Mouse (Mus musculus) embryonic facial prominence, embryonic 14.5 days (tissue): ENCODE measurements around the gene Fam198b. TPM values are rescaled to one million over a fixed set of nuclear protein-coding genes. Genes with fewer than 3 reads are reported as not detected.

Source experiments
- ATAC-seq: fragments of 200-750 bp; cut with Nextera tagmentation; 2 replicates; pipeline ENCODE4 v1.8.0; 2017; ENCODE audit warnings: low read depth, moderate number of reproducible peaks, moderate TSS enrichment
- DNase-seq: peaks from one replicate; pipeline ENCODE4 v3.0.0-alpha.2; 2015; ENCODE audit warnings: low spot score
- H3K27ac ChIP-seq: fragments of 300-500 bp; sonication (generic); replicated peaks from 2 replicates; pipeline ENCODE4 v1.5.1; 2014; ENCODE audit warnings: low read depth, mild to moderate bottlenecking, low read length, moderate library complexity
- H3K27me3 ChIP-seq: fragments of 300-500 bp; sonication (generic); replicated peaks from 2 replicates; pipeline ENCODE4 v1.6.1; 2014; ENCODE audit warnings: low read length; ENCODE audit not compliant: control insufficient read depth, insufficient read depth
- H3K36me3 ChIP-seq: fragments of 300-500 bp; sonication (generic); 2 replicates; pipeline ENCODE4 v1.6.1; 2014; ENCODE audit warnings: low read length, mixed read lengths; ENCODE audit not compliant: control insufficient read depth, insufficient read depth
- H3K4me1 ChIP-seq: fragments of 300-500 bp; sonication (generic); 2 replicates; pipeline ENCODE4 v1.6.1; 2014; ENCODE audit warnings: antibody characterized with exemption, low read length; ENCODE audit not compliant: control insufficient read depth, insufficient read depth
- H3K4me2 ChIP-seq: fragments of 300-500 bp; sonication (generic); 2 replicates; pipeline ENCODE4 v1.6.1; 2014; ENCODE audit warnings: low read depth, mild to moderate bottlenecking, low read length, moderate library complexity, mixed read lengths
- H3K4me3 ChIP-seq: fragments of 300-500 bp; sonication (generic); 2 replicates; pipeline ENCODE4 v1.5.1; 2014; ENCODE audit warnings: low read depth, mild to moderate bottlenecking, low read length
- H3K9ac ChIP-seq: fragments of 300-500 bp; sonication (generic); 2 replicates; pipeline ENCODE4 v1.6.1; 2014; ENCODE audit warnings: low read depth, mild to moderate bottlenecking, low read length, moderate library complexity, mixed read lengths
- H3K9me3 ChIP-seq: fragments of 300-500 bp; sonication (generic); 2 replicates; pipeline ENCODE4 v1.6.1; 2016; ENCODE audit warnings: low read length; ENCODE audit not compliant: control insufficient read depth
- WGBS: fragments of 180-500 bp; shearing (Covaris S2); extraction: QIAGEN DNeasy Blood & Tissue Kit; methylation state at CpG from one replicate; pipeline ENCODE4 v1.1.7; 2014; 5-methylcytosine and 5-hydroxymethylcytosine counted together
- polyA plus RNA-seq: library from polyadenylated mRNA; unstranded; fragments of >200 nt; fragmentation: Nextera tagmentation; extraction: Ambion mirVana; gene quantifications from 2 replicates; pipeline ENCODE4 v1.2.1, GENCODE M21; 2014

Gene Fam198b
- polyA plus RNA-seq, result 9.3 and 9.4 TPM in 2 replicates

DNA sequence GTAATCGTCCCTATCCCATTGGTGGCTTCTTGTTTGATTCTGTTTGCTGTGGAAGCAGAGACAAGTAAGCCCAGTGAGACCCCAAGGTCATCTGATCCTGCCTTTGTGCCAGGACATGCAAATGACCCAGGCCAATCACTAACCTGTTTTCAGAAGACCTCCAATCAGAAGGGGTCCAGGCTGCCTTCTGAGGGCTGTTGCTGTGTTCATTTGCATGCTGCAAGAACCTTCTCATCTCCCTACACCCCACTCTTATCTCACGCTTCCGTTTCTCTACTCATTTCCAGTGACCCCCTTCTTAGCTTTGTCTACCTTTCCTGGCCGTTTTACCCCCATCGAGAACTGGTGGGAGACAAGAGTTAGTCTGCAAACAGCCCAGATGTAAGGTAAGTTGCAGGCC lies at the start of gene Fam198b:
Gene Fam198b (plus strand): TSS at position 229 of the 400 bp plus-strand sequence.
- H3K27me3 ChIP-seq, result no peaks in the 10 kb centered on the region
- H3K9me3 ChIP-seq, result no peaks in the 10 kb centered on the region
- no peaks in the 10 kb centered on the region for H3K36me3 ChIP-seq
- DNase-seq, result no peak
- peak within 1 kb of the TSS; percentile 44; the same call in 1 of the 2 replicates for H3K27ac ChIP-seq
- 58% methylated on average over 5 of the region's 5 CpGs for WGBS
- peaks cover 4% of the 10 kb centered on the region; the same call in 1 of the 2 replicates for H3K4me1 ChIP-seq
- no peak for ATAC-seq
- peak within 1 kb of the TSS; percentile 28 for H3K4me3 ChIP-seq
- H3K9ac ChIP-seq, result peak within 1 kb of the TSS; percentile 42; the same call in 1 of the 2 replicates
- H3K4me2 ChIP-seq, result peak within 1 kb of the TSS; percentile 50

DNA sequence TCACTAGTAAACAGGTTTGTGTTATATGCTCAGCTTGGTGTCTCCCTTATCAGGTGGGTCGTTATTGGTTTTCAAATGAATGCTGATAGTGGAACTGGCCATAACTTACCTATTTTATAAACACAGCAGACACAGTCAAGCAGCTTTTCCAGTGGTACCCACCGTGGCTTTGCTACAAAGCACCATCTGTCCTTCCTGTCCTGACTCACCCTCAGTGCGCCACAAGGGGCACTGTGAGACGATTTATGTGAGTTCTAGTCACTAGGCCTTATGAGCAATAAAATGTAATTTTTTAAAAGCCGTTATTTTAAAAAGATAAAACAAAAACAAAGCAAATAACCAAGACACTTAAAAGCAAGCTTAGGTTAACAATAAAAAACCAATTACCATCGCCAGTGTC lies 45.6 kb upstream of the Fam198b start:
- no peaks in the 10 kb centered on the region for H3K27me3 ChIP-seq
- H3K9ac ChIP-seq, result no peak overlapping the region
- no peaks in the 10 kb centered on the region for H3K9me3 ChIP-seq
- ATAC-seq (no peak), DNase-seq (no peak)
- no peaks in the 10 kb centered on the region for H3K36me3 ChIP-seq
- no peak overlapping the region for H3K4me2 ChIP-seq
- 54% methylated on average over 6 of the region's 6 CpGs for WGBS
- no peak overlapping the region for H3K27ac ChIP-seq
- H3K4me3 ChIP-seq, result no peak overlapping the region
- H3K4me1 ChIP-seq, result peaks cover 4% of the 10 kb centered on the region

DNA sequence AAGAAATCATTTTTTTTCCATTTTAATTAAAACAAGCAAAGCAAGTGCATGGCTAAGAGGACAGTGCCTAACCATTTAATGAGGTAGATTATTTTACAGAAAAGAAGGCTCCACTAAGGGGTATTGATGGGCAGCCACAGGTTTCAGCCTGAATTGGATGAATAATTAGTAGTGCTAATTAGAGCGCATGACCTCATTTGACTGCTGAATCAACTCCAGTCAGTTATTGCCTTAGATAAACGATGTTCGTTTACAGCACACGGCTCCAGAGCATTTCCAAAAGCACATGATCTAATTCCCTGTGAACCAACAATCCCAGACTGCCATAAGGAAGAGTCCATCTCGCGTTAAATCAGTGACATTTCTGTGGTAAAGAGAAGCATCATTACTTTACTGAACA lies 42.9 kb upstream of the Fam198b start:
- H3K4me3 ChIP-seq, result peak overlapping the region; percentile 57

DNA sequence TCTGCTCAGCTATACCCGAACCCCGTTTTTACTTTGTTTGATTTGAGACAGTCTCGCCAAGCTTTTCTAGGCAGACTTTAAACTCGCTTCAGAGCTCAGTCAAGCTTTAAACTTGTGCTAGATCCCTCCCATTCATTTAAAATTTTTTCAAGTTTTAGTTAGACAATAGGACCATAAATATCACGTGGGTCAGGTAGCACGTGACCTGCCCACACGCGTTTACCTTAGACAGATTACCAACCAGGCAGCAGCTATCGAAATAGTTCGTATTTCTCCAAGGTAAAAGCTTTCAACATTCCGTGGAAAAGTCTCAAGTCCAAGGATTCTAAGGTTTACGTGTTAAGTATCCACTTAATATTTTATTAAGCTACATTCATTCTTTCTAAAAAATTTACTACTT lies 42.2 kb upstream of the Fam198b start:
- peak overlapping the region; percentile 69 for H3K4me2 ChIP-seq
- 4% methylated on average over 12 of the region's 12 CpGs for WGBS
- H3K36me3 ChIP-seq, result no peaks in the 10 kb centered on the region
- H3K27ac ChIP-seq, result peak overlapping the region; percentile 63
- DNase-seq, result peak; percentile 94
- no peaks in the 10 kb centered on the region for H3K27me3 ChIP-seq
- H3K4me3 ChIP-seq, result peak overlapping the region; percentile 57
- H3K9me3 ChIP-seq, result no peaks in the 10 kb centered on the region
- peak; percentile 80 for ATAC-seq
- H3K4me1 ChIP-seq, result peaks cover 4% of the 10 kb centered on the region
- H3K9ac ChIP-seq, result peak overlapping the region; percentile 72; the same call in 1 of the 2 replicates

More for the DNA sequence above, 42.9 kb upstream of the Fam198b start:
- Histone ChIP-seq H3K27ac (no peak overlapping the region), H3K36me3 (no peaks in the 10 kb centered on the region), H3K9me3 (no peaks in the 10 kb centered on the region), H3K4me1 (peaks cover 4% of the 10 kb centered on the region), H3K9ac (no peak overlapping the region), H3K4me2 (peak overlapping the region; percentile 69), H3K27me3 (no peaks in the 10 kb centered on the region)
- no peak for ATAC-seq
- DNase-seq, result no peak
- WGBS, result 76% methylated on average over 6 of the region's 6 CpGs

DNA sequence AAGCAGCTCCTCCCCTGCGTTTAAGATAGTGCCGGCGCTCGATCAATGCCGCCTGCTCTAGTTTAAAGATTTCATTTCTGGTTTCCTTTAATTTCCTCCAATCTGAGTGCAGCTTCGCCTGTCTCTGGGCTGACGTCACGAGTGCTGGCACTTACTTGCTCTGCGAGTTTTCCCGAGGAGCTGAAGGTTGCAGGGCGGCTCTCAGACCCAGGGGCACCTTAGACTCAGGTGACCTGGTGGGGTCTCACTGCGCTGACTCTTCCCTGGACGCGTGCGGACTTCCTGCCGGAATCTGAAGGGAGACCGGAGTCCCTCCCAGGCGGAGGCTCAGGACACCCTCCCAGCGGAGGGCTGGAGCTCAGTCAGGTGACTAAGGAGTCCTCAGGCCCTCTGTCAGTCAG lies 41.7 kb upstream of the Fam198b start:
- 0% methylated on average over 19 of the region's 19 CpGs for WGBS
- Histone ChIP-seq H3K4me1 (peaks cover 4% of the 10 kb centered on the region), H3K4me2 (peak overlapping the region; percentile 69), H3K27ac (peak overlapping the region; percentile 63), H3K36me3 (no peaks in the 10 kb centered on the region), H3K9me3 (no peaks in the 10 kb centered on the region), H3K4me3 (peak overlapping the region; percentile 57), H3K27me3 (no peaks in the 10 kb centered on the region), H3K9ac (peak overlapping the region; percentile 72)
- ATAC-seq (peak; percentile 94), DNase-seq (peak; percentile 91)

DNA sequence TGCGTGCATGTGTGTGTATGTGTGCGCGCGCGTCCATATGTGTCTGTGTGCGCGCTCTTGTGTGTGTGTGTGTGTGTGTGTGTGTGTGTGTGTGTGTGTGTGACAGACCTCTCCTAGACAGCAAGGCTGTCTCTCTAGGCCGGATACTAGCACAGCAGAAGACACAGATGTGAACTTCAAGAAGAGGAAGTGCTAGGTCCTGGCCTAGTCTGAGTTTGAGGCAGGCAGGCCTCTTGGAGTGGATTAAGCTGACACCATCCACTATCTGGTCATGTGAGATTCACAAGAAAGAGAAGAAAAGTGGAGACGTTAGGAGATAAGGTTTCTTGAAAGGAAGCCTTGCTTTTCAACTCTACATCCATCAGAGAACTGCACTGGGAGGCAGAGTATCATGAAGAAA lies 40.3 kb upstream of the Fam198b start:
- no peak overlapping the region for H3K27ac ChIP-seq
- no peak for ATAC-seq

DNA sequence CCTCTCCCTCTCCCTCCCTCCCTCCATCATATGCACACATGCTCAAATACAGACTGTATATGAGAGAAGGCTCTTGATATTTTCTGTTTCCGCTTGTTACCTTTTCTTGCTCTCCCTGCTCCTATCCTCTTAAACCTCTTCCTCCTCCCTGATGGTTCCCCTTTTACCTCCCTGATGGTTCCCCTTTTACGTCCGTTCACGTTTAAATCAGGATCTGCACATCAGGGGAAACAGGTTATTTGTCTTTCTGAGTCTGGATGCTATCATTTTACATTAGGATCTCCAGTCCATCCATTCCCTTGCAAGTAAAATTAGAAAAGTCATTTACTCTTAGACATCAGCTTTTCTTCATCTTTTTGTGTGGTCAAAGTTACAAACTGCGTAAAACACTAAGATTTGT lies 37.7 kb upstream of the Fam198b start:
- ATAC-seq, result no peak
- no peaks in the 10 kb centered on the region for H3K27me3 ChIP-seq
- WGBS, result 63% methylated on average over 5 of the region's 5 CpGs
- H3K9ac ChIP-seq, result no peak overlapping the region
- no peak overlapping the region for H3K27ac ChIP-seq
- DNase-seq, result no peak
- no peak overlapping the region for H3K4me2 ChIP-seq
- H3K9me3 ChIP-seq, result no peaks in the 10 kb centered on the region
- H3K4me1 ChIP-seq, result peaks cover 2% of the 10 kb centered on the region
- H3K36me3 ChIP-seq, result no peaks in the 10 kb centered on the region
- H3K4me3 ChIP-seq, result no peak overlapping the region

More for the DNA sequence above, 40.3 kb upstream of the Fam198b start:
- H3K36me3 ChIP-seq, result no peaks in the 10 kb centered on the region
- no peak overlapping the region for H3K4me3 ChIP-seq
- H3K9ac ChIP-seq, result no peak overlapping the region
- no peaks in the 10 kb centered on the region for H3K27me3 ChIP-seq
- peaks cover 4% of the 10 kb centered on the region for H3K4me1 ChIP-seq
- 91% methylated on average over 9 of the region's 9 CpGs for WGBS
- no peak overlapping the region for H3K4me2 ChIP-seq
- DNase-seq, result no peak
- H3K9me3 ChIP-seq, result no peaks in the 10 kb centered on the region

DNA sequence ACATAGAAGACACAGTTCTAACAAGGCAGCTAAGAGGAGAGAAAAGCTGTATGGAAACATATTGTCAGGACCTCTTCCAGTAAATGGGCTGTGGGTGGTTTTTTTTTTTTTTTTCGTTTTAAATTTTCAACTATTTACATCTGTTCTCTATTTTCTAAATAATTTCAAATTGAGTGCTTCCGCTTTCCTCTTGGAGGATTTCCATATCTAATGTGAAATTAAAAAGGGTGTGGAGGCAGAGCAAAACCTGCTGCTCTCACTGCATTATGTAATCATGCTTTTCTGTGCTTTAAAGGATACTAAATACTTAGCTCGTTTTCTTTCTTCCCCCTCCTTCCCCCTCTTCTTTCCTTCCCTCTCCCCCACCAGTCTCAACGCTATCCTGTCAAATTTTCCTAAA lies 35.5 kb upstream of the Fam198b start:
- Histone ChIP-seq H3K4me2 (no peak overlapping the region), H3K4me3 (no peak overlapping the region), H3K27ac (no peak overlapping the region), H3K36me3 (no peaks in the 10 kb centered on the region), H3K27me3 (no peaks in the 10 kb centered on the region), H3K9ac (no peak overlapping the region), H3K9me3 (no peaks in the 10 kb centered on the region), H3K4me1 (no peaks in the 10 kb centered on the region)
- 17% methylated on average over 4 of the region's 4 CpGs for WGBS
- ATAC-seq (no peak), DNase-seq (no peak)

DNA sequence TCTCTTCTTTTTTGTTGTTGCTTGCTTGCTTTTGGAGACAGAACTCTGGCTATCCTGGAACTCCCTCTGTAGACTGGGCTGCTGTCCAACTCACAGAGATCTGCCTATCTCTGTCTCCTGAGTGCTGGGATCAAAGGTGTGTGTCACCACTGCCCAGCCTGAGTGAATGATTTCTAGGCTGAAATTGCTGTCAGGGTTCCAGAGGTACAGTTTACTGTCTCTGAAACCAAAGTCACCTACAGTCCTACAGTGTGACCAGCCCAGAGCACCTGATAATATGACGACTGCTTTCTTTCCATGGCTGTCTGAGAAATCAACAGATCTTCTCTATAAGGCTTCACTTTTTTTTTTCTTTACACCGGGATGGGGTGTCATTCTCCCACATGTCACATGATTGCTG lies 34.7 kb upstream of the Fam198b start:
- no peak overlapping the region for H3K4me2 ChIP-seq
- H3K4me1 ChIP-seq, result no peaks in the 10 kb centered on the region
- no peak for ATAC-seq
- no peak overlapping the region for H3K9ac ChIP-seq
- H3K9me3 ChIP-seq, result no peaks in the 10 kb centered on the region
- WGBS, result 90% methylated on average over 2 of the region's 2 CpGs
- H3K36me3 ChIP-seq, result no peaks in the 10 kb centered on the region
- no peak overlapping the region for H3K27ac ChIP-seq
- H3K4me3 ChIP-seq, result no peak overlapping the region
- no peaks in the 10 kb centered on the region for H3K27me3 ChIP-seq
- DNase-seq, result no peak
